Mouse (Mus musculus): ENCODE results near the gene Ccni. TPM values are rescaled to one million over a fixed set of nuclear protein-coding genes. Genes with fewer than 3 reads are reported as not detected.

Ccni gene
- 173 and 187 TPM in 2 replicates for total RNA-seq (2017)

- ATAC-seq (replicated peaks in 1 of 2; ENCODE audit: insufficient read depth in 1 of 2, low FRiP score in 2 of 2, low TSS enrichment in 1 of 2, low read depth in 1 of 2, poor library complexity in 2 of 2, severe bottlenecking in 2 of 2): peak; percentile 93 to 94
These were observed at the start of gene Ccni, which contains the start of gene 2010109A12Rik for GRCm38 (mm10) chr5:93206109-93207005. TSS of gene Ccni (minus strand) at chr5:93206495. TSS of gene 2010109A12Rik (plus strand) at chr5:93206518.

GRCm38 (mm10) chr5:93255759-93256265 is 49.5 kb upstream of the Ccni start:
- no peak for ATAC-seq (replicated peaks in 1 of 2; ENCODE audit: insufficient read depth in 1 of 2, low FRiP score in 2 of 2, low TSS enrichment in 1 of 2, low read depth in 1 of 2, poor library complexity in 2 of 2, severe bottlenecking in 2 of 2)

- no peak for ATAC-seq (replicated peaks in 1 of 2; ENCODE audit: insufficient read depth in 1 of 2, low FRiP score in 2 of 2, low TSS enrichment in 1 of 2, low read depth in 1 of 2, poor library complexity in 2 of 2, severe bottlenecking in 2 of 2)
These were observed 44.9 kb upstream of the Ccni start for GRCm38 (mm10) chr5:93251001-93251760.

- no peak for ATAC-seq (replicated peaks in 1 of 2; ENCODE audit: insufficient read depth in 1 of 2, low FRiP score in 2 of 2, low TSS enrichment in 1 of 2, low read depth in 1 of 2, poor library complexity in 2 of 2, severe bottlenecking in 2 of 2)
These were observed 43.8 kb upstream of the Ccni start for GRCm38 (mm10) chr5:93249940-93250578.

GRCm38 (mm10) chr5:93245280-93245679 is 39.0 kb upstream of the Ccni start:
- no peak for ATAC-seq (replicated peaks in 1 of 2; ENCODE audit: insufficient read depth in 1 of 2, low FRiP score in 2 of 2, low TSS enrichment in 1 of 2, low read depth in 1 of 2, poor library complexity in 2 of 2, severe bottlenecking in 2 of 2)

- peak; percentile 84 to 93 for ATAC-seq (replicated peaks in 1 of 2; ENCODE audit: insufficient read depth in 1 of 2, low FRiP score in 2 of 2, low TSS enrichment in 1 of 2, low read depth in 1 of 2, poor library complexity in 2 of 2, severe bottlenecking in 2 of 2)
These were observed 33.6 kb upstream of the Ccni start for GRCm38 (mm10) chr5:93239590-93240544.

GRCm38 (mm10) chr5:93236541-93236940 is 30.2 kb upstream of the Ccni start:
- no peak for ATAC-seq (replicated peaks in 1 of 2; ENCODE audit: insufficient read depth in 1 of 2, low FRiP score in 2 of 2, low TSS enrichment in 1 of 2, low read depth in 1 of 2, poor library complexity in 2 of 2, severe bottlenecking in 2 of 2)

GRCm38 (mm10) chr5:93235888-93236287 is 29.6 kb upstream of the Ccni start:
- ATAC-seq (replicated peaks in 1 of 2; ENCODE audit: insufficient read depth in 1 of 2, low FRiP score in 2 of 2, low TSS enrichment in 1 of 2, low read depth in 1 of 2, poor library complexity in 2 of 2, severe bottlenecking in 2 of 2): no peak

GRCm38 (mm10) chr5:93234605-93235004 is 28.3 kb upstream of the Ccni start:
- ATAC-seq (replicated peaks in 1 of 2; ENCODE audit: insufficient read depth in 1 of 2, low FRiP score in 2 of 2, low TSS enrichment in 1 of 2, low read depth in 1 of 2, poor library complexity in 2 of 2, severe bottlenecking in 2 of 2): no peak

- ATAC-seq (replicated peaks in 1 of 2; ENCODE audit: insufficient read depth in 1 of 2, low FRiP score in 2 of 2, low TSS enrichment in 1 of 2, low read depth in 1 of 2, poor library complexity in 2 of 2, severe bottlenecking in 2 of 2): no peak
These were observed 27.8 kb upstream of the Ccni start for GRCm38 (mm10) chr5:93234130-93234529.

- no peak for ATAC-seq (replicated peaks in 1 of 2; ENCODE audit: insufficient read depth in 1 of 2, low FRiP score in 2 of 2, low TSS enrichment in 1 of 2, low read depth in 1 of 2, poor library complexity in 2 of 2, severe bottlenecking in 2 of 2)
These were observed 26.5 kb upstream of the Ccni start for GRCm38 (mm10) chr5:93232838-93233237.

GRCm38 (mm10) chr5:93231721-93232120 is 25.4 kb upstream of the Ccni start:
- no peak for ATAC-seq (replicated peaks in 1 of 2; ENCODE audit: insufficient read depth in 1 of 2, low FRiP score in 2 of 2, low TSS enrichment in 1 of 2, low read depth in 1 of 2, poor library complexity in 2 of 2, severe bottlenecking in 2 of 2)

- peak; percentile 65 to 66; a peak in 3 of 4 replicates for ATAC-seq (replicated peaks in 1 of 2; ENCODE audit: insufficient read depth in 1 of 2, low FRiP score in 2 of 2, low TSS enrichment in 1 of 2, low read depth in 1 of 2, poor library complexity in 2 of 2, severe bottlenecking in 2 of 2)
These were observed 23.2 kb upstream of the Ccni start for GRCm38 (mm10) chr5:93229527-93229926.

GRCm38 (mm10) chr5:93227157-93227556 is 20.9 kb upstream of the Ccni start:
- no peak for ATAC-seq (replicated peaks in 1 of 2; ENCODE audit: insufficient read depth in 1 of 2, low FRiP score in 2 of 2, low TSS enrichment in 1 of 2, low read depth in 1 of 2, poor library complexity in 2 of 2, severe bottlenecking in 2 of 2)

GRCm38 (mm10) chr5:93224549-93224948 is 18.3 kb upstream of the Ccni start:
- ATAC-seq (replicated peaks in 1 of 2; ENCODE audit: insufficient read depth in 1 of 2, low FRiP score in 2 of 2, low TSS enrichment in 1 of 2, low read depth in 1 of 2, poor library complexity in 2 of 2, severe bottlenecking in 2 of 2): no peak

- ATAC-seq (replicated peaks in 1 of 2; ENCODE audit: insufficient read depth in 1 of 2, low FRiP score in 2 of 2, low TSS enrichment in 1 of 2, low read depth in 1 of 2, poor library complexity in 2 of 2, severe bottlenecking in 2 of 2): no peak
These were observed 15.4 kb upstream of the Ccni start for GRCm38 (mm10) chr5:93221661-93222060.

GRCm38 (mm10) chr5:93218375-93218774 is 12.1 kb upstream of the Ccni start:
- no peak for ATAC-seq (replicated peaks in 1 of 2; ENCODE audit: insufficient read depth in 1 of 2, low FRiP score in 2 of 2, low TSS enrichment in 1 of 2, low read depth in 1 of 2, poor library complexity in 2 of 2, severe bottlenecking in 2 of 2)

Data from hematopoietic stem cell, adult 5-6 weeks (primary cell).